Mouse (Mus musculus) CD4-positive helper T cell, adult 2 months (primary cell): ENCODE measurements around the gene C1qtnf6.
A peak's percentile ranks its signal among the peaks of the same experiment; 100 is the strongest.

ENCODE experiments used
- DNase-seq: peaks from one replicate; pipeline ENCODE4 v3.0.0-alpha.2; 2012; ENCODE audit warnings: low read depth, missing footprints, low spot score

C1qtnf6 gene

DNA sequence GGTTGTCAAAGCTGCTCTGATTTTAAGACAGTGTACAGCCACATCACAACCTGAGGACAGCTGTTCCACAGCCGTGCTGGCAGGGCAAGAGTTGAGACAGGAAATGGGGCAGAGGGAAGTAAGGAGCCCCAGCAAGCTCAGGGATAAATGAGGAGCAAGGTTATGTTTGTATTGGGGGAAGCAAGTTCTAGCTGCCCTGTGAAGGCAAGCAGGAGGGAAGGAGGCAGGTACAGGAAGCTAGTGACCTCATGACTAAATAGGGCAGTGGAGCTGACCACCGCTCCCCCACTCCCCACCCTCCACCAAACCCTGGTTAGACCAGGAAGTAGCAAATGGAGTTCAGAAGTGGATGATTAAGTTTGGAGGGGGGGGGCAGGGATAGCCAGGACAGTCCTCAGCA is 50.2 kb downstream of the C1qtnf6 start:
- DNase-seq = no peak

DNA sequence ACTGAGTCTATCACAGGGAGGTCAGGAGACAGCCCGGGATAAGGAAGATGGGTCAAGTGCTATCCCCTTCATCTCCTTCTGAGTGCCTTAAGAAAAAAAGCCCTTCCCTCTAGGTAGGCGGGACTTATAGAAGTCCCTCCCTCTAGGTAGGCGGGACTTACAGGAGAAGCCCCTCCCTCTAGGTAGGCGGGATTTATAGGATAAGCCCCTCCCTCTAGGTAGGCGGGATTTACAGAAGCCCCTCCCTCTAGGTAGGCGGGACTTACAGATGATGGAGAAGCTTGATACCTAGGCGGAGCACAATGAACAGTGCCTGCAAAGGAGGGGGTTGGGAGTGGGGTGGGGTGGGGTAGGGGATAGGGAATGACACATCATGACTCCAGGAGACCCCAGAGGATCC is 51.1 kb downstream of the C1qtnf6 start:
- DNase-seq = peak; percentile 63

DNA sequence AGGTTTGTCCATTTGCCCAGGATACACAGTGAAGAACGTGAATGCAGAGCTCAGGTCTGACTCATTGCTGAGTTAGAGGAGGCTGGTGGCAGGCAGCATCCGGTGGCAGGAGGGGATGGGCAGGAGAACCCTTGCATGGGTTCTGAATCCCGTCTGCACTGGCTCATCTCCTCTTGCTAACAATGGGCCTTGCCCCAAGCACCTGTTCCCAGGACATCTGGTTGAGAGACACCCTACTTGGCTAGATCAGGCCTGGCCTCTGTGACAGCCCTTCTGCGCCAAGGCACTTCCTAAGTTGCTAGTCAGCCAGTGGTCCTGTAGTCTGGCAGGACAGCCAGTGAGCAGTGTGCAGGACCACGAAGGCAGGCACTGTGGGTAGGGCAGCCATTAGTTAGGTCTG is 51.7 kb downstream of the C1qtnf6 start:
- DNase-seq = peak; percentile 44

DNA sequence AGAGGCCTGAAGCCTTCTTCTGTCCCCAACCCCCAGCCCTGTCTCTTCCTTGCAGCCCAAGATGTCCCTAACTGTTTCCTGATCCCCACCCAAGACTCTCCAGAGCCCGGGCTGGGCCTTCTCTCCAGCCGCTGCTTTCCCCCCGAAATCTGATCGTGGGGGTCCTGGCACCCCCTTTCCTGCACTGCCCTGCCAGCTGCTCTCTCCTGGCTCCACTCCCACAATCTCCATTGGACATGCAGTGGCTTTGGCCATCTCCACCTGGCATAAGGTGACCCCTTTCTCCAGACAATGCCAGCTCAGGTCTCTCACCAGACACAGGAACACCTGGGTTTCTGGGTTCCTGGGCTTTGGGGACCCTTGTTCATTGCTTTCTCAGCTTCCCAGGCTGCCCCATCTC is 53.1 kb downstream of the C1qtnf6 start:
- DNase-seq = no peak

DNA sequence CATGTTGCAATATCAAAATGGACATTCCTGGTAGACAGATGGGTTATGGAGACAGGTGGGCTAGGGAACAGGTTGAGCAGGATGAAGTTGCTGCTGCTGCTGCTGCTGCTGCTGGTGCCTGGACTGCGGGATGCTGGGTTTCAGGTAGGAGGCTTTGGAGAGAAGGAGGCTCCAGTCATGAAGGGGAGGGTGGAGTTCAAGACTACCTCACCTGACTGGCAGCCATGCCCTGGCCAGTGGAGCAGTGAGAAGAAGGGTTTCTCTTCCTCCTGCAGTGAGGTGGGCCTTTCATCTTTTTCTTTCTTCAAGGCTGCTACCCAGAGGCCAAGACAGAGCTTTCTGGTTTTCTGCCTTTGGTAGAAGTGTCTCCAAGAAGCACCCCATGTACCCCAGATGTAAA is 54.3 kb downstream of the C1qtnf6 start:
- DNase-seq = peak; percentile 28

DNA sequence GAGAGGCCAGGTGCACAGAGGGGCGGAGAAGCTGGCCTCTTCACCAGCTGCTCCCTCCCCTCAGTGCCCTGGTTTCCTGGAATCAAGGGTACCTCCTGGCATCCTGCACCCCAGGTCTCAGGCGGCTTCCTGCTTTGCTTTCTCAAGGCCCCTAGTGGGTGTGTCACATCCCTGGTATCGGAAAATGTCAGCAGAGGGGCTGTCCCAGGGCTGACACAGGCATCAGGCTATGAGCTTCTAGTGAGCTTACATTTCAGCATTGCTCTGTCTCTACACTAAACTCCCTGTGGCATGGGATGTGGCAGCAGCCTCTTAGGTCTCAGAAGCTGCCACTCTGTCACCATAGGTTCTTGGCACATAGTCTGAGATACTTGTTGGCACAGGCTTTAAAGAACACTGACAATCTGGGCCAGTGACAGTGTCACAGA is 55.6 kb downstream of the C1qtnf6 start:
- peak; percentile 88 for DNase-seq

DNA sequence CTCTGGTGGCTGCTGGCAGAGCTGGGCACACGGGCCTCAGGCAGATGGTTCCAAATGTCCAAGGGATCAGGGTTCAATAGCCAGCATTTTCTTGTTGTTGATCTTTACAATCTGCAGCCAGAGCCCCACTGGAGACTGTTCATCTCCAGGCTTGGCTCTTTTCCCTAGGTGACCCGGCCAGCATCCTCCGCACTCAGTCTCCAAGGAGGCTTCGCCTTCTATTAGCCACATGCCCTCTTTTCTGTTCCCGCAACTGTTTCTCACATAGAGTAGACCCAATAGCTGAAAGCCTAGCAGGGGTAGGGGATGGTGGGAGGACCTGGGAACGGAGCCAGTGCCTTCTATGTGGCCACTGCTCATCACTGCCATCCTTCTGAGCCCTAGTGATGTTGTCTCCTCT is 57.8 kb downstream of the C1qtnf6 start:
- DNase-seq = no peak
